ENCODE assay signal across 9 mouse cellular contexts in the genomic region with DNA sequence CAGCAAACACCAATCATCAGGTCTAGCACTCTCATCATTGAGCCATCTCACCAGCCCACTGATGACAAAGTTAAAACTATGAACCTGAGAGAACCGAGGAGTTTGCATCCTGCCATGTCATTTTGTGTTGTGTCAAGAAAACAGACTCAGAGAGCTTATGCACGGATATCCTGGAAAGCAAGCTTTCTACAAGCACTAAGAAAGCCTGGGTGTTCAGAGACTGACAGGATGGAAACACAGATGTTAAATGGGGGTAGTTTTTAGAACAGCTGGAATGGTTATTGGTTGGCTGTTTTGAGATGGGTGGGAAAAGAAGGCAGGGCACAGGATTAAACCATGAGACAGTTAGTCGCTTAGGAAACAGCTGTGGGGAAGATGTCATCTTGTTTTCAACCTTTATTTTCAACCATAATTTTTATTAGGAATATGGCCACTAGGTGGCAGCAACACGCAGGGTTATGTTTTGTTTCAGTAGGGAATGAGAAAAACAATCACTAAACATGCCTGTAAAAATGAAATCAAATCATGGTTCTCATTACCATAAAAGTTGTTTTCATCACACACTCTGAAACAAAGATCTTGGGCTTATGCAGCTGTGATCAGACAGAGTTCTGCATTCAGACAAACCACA. TPM values are rescaled to one million over a fixed set of nuclear protein-coding genes. Genes with fewer than 3 reads are reported as not detected.
DNase-seq lines count a peak whose midpoint lies in the region; ATAC-seq and TF ChIP-seq lines count a peak whose summit lies in the region.
"Had no signal": no experiment of that assay in that cellular context is flagged by ENCODE, and none has a peak within 500 bp of the region (broad histone marks: within the 10 kb centered on the region; RNA-seq: fewer than 3 reads in every experiment).

No protein-coding gene starts in this region.

- WGBS in kidney, postnatal 0 days, result 29% methylated on average over 4 of the region's 4 CpGs
- WGBS in lung, embryonic 14.5 days, result 26% methylated on average over 4 of the region's 4 CpGs

- no peaks in the 10 kb centered on the region for H3K9me3 ChIP-seq in kidney, postnatal 0 days (replicated peaks; ENCODE audit: low read length)
- no peaks in the 10 kb centered on the region for H3K9me3 ChIP-seq in lung, embryonic 14.5 days (ENCODE audit: low read depth, low read length)

- H3K9ac ChIP-seq in kidney, postnatal 0 days (ENCODE audit: low read depth, low read length), result no peak overlapping the region
- H3K9ac ChIP-seq in lung, embryonic 14.5 days, result no peak overlapping the region

- ATAC-seq in kidney, postnatal 0 days (replicated peaks; ENCODE audit: low FRiP score, low read depth), result no peak
- no peak for ATAC-seq in lung, embryonic 14.5 days (ENCODE audit: insufficient read depth)

- TF ChIP-seq CTCF in kidney, postnatal 0 days (IDR thresholded peaks at IDR 0.05; ENCODE audit: low read depth), result peak; percentile 85
- TF ChIP-seq CTCF in lung, embryonic 14.5 days (IDR thresholded peaks at IDR 0.05; ENCODE audit: low read depth), result peak; percentile 73

- no peak overlapping the region for H3K27ac ChIP-seq in kidney, postnatal 0 days
- no peak overlapping the region for H3K27ac ChIP-seq in lung, embryonic 14.5 days (ENCODE audit: low read depth)

- no peak overlapping the region for H3K4me2 ChIP-seq in kidney, postnatal 0 days (ENCODE audit: low read length)
- no peak overlapping the region for H3K4me2 ChIP-seq in lung, embryonic 14.5 days

- no peak overlapping the region for H3K4me3 ChIP-seq in kidney, postnatal 0 days (replicated peaks; ENCODE audit: low read depth, low read length)
- H3K4me3 ChIP-seq in lung, embryonic 14.5 days (ENCODE audit: low read depth, low read length), result no peak overlapping the region

- H3K36me3 ChIP-seq in kidney, postnatal 0 days (ENCODE audit: insufficient read depth, low read length), result no peaks in the 10 kb centered on the region
- H3K36me3 ChIP-seq in lung, embryonic 14.5 days (ENCODE audit: insufficient read depth), result no peaks in the 10 kb centered on the region

- no peaks in the 10 kb centered on the region for H3K27me3 ChIP-seq in kidney, postnatal 0 days (ENCODE audit: insufficient read depth, low read length)
- H3K27me3 ChIP-seq in lung, embryonic 14.5 days (ENCODE audit: insufficient read depth, low read length), result no peaks in the 10 kb centered on the region

- H3K4me1 ChIP-seq in kidney, postnatal 0 days (replicated peaks; ENCODE audit: insufficient read depth, low read length), result no peaks in the 10 kb centered on the region
- no peaks in the 10 kb centered on the region for H3K4me1 ChIP-seq in lung, embryonic 14.5 days (ENCODE audit: insufficient read depth)

- intact Hi-C loops in heart, postnatal 25 days (cut with DNase I), result loop anchor here (2.0 kb wide), 1 partner anchor 457 kb away; no protein-coding TSS in a partner anchor

- DNase-seq in heart, adult 11 months, result peak; percentile 80
- DNase-seq in heart, postnatal 25 days (ENCODE audit: low spot score), result no peak
- DNase-seq in A20 (ENCODE audit: low read depth, low spot score) (peak; percentile 68), adipocyte (ENCODE audit: low spot score) (peak; percentile 82)
- DNase-seq in embryo, embryonic 11 days, result peak; percentile 69
- DNase-seq in kidney, postnatal 0 days (ENCODE audit: low spot score), result peak; percentile 75
- peak; percentile 87 for DNase-seq in lung, embryonic 14.5 days
- peak; percentile 66 for DNase-seq in right cerebral cortex, postnatal 4 days

RNA-seq across cellular contexts. Expression of a gene that starts 18.3 kb away (rescaled TPM):
- under 1 TPM; 0.17 to 0.29 TPM for total RNA-seq in heart, postnatal 25 days (2021)
- 0.86 and 0.91 TPM in 2 replicates for polyA plus RNA-seq in kidney, postnatal 0 days (2015; fragmentation: Nextera tagmentation; extraction: Ambion mirVana)
- polyA plus RNA-seq in lung, embryonic 14.5 days (2014; fragmentation: Nextera tagmentation; extraction: Ambion mirVana), result 1.9 and 2.4 TPM in 2 replicates

RNA-seq across cellular contexts. Expression of a gene that starts 22.7 kb away (rescaled TPM):
- not detected for total RNA-seq in heart, postnatal 25 days (2021)
- polyA plus RNA-seq in kidney, postnatal 0 days (2015; fragmentation: Nextera tagmentation; extraction: Ambion mirVana), result 0.13 and 0.41 TPM in 2 replicates
- polyA plus RNA-seq in lung, embryonic 14.5 days (2014; fragmentation: Nextera tagmentation; extraction: Ambion mirVana), result 0.34 and 0.35 TPM in 2 replicates

RNA-seq across cellular contexts. Expression of a gene that starts 31.9 kb away (rescaled TPM):
- total RNA-seq in heart, postnatal 25 days (2021), result 1,000 to 10,000 TPM; 1,206 to 1,242 TPM
- 756 and 779 TPM in 2 replicates for polyA plus RNA-seq in kidney, postnatal 0 days (2015; fragmentation: Nextera tagmentation; extraction: Ambion mirVana)
- 449 and 462 TPM in 2 replicates for polyA plus RNA-seq in lung, embryonic 14.5 days (2014; fragmentation: Nextera tagmentation; extraction: Ambion mirVana)

RNA-seq across cellular contexts. Expression of a gene that starts 32.6 kb away (rescaled TPM):
- 10 to 100 TPM; 43.5 to 44.9 TPM for total RNA-seq in heart, postnatal 25 days (2021)
- polyA plus RNA-seq in kidney, postnatal 0 days (2015; fragmentation: Nextera tagmentation; extraction: Ambion mirVana), result 98.2 and 102 TPM in 2 replicates
- polyA plus RNA-seq in lung, embryonic 14.5 days (2014; fragmentation: Nextera tagmentation; extraction: Ambion mirVana), result 154 and 165 TPM in 2 replicates

RNA-seq across cellular contexts. Expression of a gene that starts 40.8 kb away (rescaled TPM):
- not detected for total RNA-seq in heart, postnatal 25 days (2021)
- 0.12 TPM in 1 of 2 replicates, not detected in the other for polyA plus RNA-seq in kidney, postnatal 0 days (2015; fragmentation: Nextera tagmentation; extraction: Ambion mirVana)
- polyA plus RNA-seq in lung, embryonic 14.5 days (2014; fragmentation: Nextera tagmentation; extraction: Ambion mirVana), result not detected in 2 replicates
- total RNA-seq: left cerebral cortex, adult 8-10 months had no signal
